Mouse (Mus musculus): ENCODE measurements at regions not wholly inside any gene's neighbourhood (a gene's known extent, or its start where the extent isn't known, plus 50 kb on each side); places are given as distances from the start of the nearest gene placed in this dataset.

DNA sequence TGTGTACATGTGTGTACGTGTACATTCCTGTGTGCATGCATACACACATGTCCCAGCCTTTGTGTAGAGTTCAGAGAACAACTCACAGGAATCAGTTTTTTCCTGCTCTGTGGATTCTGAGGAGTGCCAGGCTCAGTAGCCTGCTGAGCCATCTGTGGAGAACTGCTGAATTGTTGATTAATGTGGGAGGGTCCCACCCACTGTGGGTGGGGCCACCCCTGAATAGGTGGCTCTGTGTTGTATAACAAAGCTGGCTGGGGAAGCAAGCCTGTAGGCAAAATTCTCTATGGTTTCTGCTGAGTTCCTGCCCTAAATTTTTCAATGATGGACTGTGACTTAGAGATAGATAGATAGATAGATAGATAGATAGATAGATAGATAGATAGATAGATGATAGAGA is 196.8 kb upstream of the Mvb12b start:
- TF ChIP-seq CTCF (IDR thresholded peaks at IDR 0.05; ENCODE audit: control insufficient read depth, insufficient read depth, low read length) (no peak), POLR2A (IDR thresholded peaks at IDR 0.05; ENCODE audit: borderline replicate concordance, control insufficient read depth, low read depth, low read length) (no peak)

Measured in bone marrow, adult 2 months (tissue).